Mouse (Mus musculus) lung, embryonic 16.5 days (tissue): Measurements from ENCODE around the gene Olfr769. TPM values are rescaled to one million over a fixed set of nuclear protein-coding genes. Genes with fewer than 3 reads are reported as not detected.

ENCODE experiments used
- polyA plus RNA-seq: library from polyadenylated mRNA; unstranded; fragments of >200 nt; fragmentation: Nextera tagmentation; extraction: Ambion mirVana; gene quantifications from 2 replicates; pipeline ENCODE4 v1.2.1, GENCODE M21; 2015

Olfr769 gene
- polyA plus RNA-seq, 1 experiment from 2014 or later = not detected

Other genes with a start within 250 kb of the Olfr769 start
- gene Gdf11, start 226.1 kb downstream of the Olfr769 start, polyA plus RNA-seq = 3.0 and 3.1 TPM in 2 replicates
- 568 and 590 TPM in 2 replicates for gene Cd63, start 216.9 kb downstream of the Olfr769 start, polyA plus RNA-seq
- 16.0 and 24.8 TPM in 2 replicates for gene Rdh5, start 195.0 kb downstream of the Olfr769 start, polyA plus RNA-seq
- gene Bloc1s1, start 193.8 kb downstream of the Olfr769 start, polyA plus RNA-seq = 213 and 216 TPM in 2 replicates
- gene Itga7, start 184.0 kb downstream of the Olfr769 start, polyA plus RNA-seq = 8.5 and 12.2 TPM in 2 replicates
- 0.20 and 0.23 TPM in 2 replicates for gene Mettl7b, start 156.9 kb downstream of the Olfr769 start, polyA plus RNA-seq
- not detected in 2 replicates for gene Olfr9, start 128.4 kb downstream of the Olfr769 start, polyA plus RNA-seq
- not detected in 2 replicates for gene Olfr763, start 107.1 kb downstream of the Olfr769 start, polyA plus RNA-seq
- gene Olfr764-ps1, start 78.0 kb downstream of the Olfr769 start, polyA plus RNA-seq = not detected in 2 replicates
- not detected in 2 replicates for gene Olfr765, start 67.9 kb downstream of the Olfr769 start, polyA plus RNA-seq
- not detected in 2 replicates for gene Olfr766-ps1, start 48.9 kb downstream of the Olfr769 start, polyA plus RNA-seq
- gene Olfr767, start 35.0 kb downstream of the Olfr769 start, polyA plus RNA-seq = not detected in 2 replicates
- gene Olfr768, start 18.5 kb downstream of the Olfr769 start, polyA plus RNA-seq = not detected in 2 replicates
- gene Olfr770, start 21.1 kb upstream of the Olfr769 start, polyA plus RNA-seq = not detected in 2 replicates
- gene Olfr771, start 46.9 kb upstream of the Olfr769 start, polyA plus RNA-seq = not detected in 2 replicates
- gene Olfr772, start 60.1 kb upstream of the Olfr769 start, polyA plus RNA-seq = not detected in 2 replicates
- not detected in 2 replicates for gene Olfr773, start 69.6 kb upstream of the Olfr769 start, polyA plus RNA-seq
- gene Olfr774, start 118.3 kb upstream of the Olfr769 start, polyA plus RNA-seq = not detected in 2 replicates
- gene Olfr775, start 130.6 kb upstream of the Olfr769 start, polyA plus RNA-seq = not detected in 2 replicates
- gene Olfr776, start 141.3 kb upstream of the Olfr769 start, polyA plus RNA-seq = not detected in 2 replicates
- gene Olfr777, start 153.6 kb upstream of the Olfr769 start, polyA plus RNA-seq = not detected in 2 replicates
- not detected in 2 replicates for gene Olfr780, start 200.3 kb upstream of the Olfr769 start, polyA plus RNA-seq
- gene Olfr781, start 211.0 kb upstream of the Olfr769 start, polyA plus RNA-seq = not detected in 2 replicates
- not detected in 2 replicates for gene Olfr782, start 231.0 kb upstream of the Olfr769 start, polyA plus RNA-seq